Mouse (Mus musculus) T-helper 2 cell (primary cell): Measurements from ENCODE around the gene Uroc1.

Source experiments
- in situ Hi-C: fragments of 300-600 bp; cut with MboI, MseI; formaldehyde crosslinking; loops from one replicate; pipeline ENCODE4 v1.15.1; 2025; ENCODE audit warnings: high pct_unique_total_duplicates

The Uroc1 gene

DNA sequence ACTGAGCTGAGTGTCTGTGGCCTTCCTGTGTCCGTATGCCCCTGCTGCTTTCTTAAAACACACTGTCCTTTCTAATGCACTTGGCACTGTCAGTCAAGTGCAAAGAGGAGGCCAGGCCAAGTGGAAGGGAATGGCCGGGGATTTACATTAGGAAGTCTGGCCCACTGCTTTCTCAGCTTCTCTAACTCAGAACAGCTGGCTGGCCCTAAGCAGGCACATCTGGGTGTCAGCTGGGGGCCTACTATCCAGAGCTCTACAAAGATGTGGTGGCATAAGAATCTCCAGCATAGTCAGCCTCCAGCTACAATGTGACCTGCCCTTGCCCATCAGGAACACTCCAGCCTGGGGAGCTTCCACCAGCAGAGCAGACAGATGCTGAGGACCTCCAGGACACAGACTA is 16.9 kb downstream of the Uroc1 start:
- in situ Hi-C loops: no loop called here

DNA sequence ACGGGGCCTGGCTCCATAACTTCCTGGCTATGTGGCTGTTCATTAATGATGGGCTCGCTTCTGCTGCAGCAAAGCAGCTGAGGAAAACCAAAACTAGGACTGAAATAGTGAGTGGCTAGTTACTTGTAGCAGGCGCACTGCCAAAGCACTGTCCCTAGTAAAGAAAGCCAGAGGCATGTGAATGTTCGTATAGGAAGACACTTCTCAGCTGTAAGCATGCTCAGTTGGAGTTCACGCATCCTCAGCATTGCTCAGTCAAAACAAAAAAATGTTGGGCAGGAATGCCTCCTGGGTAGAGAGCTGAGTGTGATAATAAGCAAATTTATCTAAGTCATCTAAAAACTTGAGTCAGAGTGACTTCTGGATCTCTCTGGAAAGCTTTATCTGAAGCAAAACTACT is 25.1 kb downstream of the Uroc1 start:
- in situ Hi-C loops: no loop called here

DNA sequence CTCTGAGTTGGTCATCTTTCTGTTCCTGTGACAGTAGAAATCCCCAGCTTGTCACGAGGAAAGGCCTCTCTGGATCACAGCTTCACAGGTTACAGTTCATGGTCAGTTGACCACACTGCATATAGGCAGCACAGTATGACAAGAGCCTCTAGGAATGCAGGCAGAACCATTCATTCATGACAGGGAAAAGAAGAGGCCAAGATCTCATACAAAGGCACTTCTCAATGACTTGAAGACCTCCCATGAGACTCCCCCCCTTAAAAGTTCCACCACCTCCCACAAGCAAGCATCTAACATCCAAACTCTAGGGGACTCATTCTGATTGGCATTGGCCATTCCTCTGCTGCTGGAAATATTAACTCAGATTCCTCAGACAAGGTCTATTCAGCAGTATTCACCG is 26.4 kb downstream of the Uroc1 start:
- in situ Hi-C loops: no loop called here

DNA sequence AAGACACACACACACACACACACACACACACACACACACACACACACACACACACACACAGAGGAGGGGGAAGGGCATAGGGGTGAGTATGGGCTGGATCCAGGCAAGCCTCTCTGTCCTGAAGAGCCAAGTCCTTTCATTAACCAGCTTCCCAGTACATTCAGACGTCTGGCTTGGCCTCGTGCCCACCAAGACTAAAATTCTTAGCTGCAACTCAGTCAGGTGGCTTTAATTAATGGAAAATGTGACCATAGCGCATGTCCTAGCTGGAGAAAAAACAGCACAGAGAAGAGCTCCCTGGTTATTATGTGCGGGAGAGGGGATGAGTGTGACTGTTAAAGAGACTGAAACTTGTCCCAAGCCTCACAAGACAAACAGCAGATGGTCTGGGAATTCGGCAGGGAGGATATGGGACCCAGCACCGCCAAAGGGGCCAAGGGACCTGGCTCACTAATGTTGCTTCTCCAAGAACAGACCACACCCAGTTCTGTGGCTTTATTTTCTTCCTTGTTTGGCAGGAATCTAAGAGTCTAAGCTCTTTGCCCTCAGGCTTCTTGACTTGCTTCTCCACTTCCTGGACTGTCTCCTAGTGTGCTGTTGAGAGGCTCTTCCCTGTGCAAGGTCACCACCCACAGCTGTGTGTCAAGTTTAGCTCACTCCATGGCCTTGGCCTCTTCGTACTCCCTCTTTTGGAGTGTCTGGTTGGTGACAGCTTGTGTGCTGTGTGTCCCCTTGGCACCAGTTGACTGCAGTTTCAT is 27.1 kb downstream of the Uroc1 start:
- in situ Hi-C loops: no loop called here

DNA sequence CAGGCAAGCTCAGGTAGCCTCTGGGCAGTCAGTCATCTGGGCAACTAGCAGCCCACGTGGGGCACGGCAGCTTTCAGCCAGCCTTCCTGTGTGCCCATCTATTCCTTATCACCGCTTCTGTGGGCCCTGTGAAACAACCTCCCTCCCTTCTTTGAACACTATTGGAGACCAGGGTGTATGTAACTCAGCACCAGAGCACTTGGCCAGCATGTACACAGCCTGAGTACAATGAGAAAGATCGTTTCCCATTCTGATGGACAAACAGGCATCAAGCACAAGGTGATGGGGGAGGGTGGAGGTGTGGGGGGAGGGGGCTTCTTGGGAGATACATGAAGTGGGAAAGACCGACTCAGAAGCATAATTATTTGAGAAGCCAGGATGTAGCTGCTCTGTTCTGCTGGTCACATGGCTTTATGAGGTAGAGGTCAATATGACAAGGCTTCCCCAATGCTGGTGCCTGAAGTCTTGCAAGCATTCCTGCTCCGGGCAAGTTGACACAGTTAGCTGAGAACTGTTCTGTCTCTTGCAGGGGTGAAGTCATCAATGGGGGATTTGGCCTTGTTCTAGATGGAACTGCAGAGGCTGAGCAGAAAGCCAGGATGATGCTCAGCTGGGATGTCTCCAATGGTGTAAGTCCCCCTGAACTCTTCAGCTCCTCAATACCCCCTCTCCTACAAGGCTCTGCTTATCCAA is 28.0 kb downstream of the Uroc1 start:
- in situ Hi-C loops: no loop called here

DNA sequence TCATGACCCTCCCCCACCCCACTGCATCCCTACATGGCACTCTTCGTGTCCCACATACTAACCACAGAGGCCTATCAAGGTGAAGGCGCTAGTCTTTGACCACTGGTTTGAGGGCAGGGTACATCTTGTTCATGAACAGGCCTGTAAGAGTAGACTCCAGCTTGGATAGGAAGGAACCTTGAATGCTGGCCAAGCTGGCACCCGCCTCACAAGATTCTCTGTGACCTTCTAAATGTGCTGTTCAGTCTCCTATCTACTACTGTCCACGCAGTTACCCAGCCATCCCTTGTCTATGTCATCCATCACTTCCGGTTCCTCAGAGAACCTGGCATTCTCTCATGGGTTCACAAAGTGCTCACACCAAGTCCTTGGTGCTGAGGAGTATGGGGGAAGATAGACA is 30.2 kb downstream of the Uroc1 start:
- in situ Hi-C loops: no loop called here

DNA sequence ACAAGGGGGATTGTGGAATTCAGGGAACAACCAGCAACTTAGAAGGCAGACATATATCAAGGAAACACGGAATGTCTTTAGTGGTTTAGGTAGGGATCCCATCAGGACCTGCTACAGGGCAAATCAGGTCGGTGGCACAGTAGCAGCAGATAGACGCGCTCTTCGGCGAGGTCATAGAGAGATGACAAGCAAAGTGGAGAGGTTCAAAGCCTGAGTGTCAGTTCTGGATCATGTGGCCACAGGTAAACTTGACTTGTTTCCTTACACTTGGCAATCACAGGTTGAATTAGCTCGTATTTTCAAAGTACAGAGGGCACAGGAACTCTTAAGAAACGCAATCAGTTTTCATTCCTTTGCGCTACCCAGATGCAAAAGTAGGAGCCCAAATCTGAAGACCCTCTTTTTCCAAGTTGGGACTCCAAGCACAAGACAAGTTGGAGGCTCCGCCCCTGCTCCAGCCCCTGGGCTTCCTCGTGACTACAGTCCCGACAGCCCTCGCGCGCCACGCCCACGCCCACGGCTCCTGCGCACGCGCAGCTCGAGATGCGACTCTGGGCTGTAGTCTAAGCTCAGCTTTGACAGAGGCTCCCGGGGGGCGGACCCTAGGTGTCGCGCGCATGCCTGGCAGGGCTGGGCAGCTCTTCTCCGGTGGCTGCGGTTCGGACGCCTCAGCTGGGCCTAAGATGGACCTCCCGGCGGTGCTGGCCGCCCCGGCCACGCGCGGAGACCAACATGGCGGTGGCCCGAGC is 36.1 kb downstream of the Uroc1 start, which contains the start of gene Zxdc:
TSS of gene Zxdc (plus strand) at position 517 of the 749 bp plus-strand sequence.
- in situ Hi-C loops: no loop called here

DNA sequence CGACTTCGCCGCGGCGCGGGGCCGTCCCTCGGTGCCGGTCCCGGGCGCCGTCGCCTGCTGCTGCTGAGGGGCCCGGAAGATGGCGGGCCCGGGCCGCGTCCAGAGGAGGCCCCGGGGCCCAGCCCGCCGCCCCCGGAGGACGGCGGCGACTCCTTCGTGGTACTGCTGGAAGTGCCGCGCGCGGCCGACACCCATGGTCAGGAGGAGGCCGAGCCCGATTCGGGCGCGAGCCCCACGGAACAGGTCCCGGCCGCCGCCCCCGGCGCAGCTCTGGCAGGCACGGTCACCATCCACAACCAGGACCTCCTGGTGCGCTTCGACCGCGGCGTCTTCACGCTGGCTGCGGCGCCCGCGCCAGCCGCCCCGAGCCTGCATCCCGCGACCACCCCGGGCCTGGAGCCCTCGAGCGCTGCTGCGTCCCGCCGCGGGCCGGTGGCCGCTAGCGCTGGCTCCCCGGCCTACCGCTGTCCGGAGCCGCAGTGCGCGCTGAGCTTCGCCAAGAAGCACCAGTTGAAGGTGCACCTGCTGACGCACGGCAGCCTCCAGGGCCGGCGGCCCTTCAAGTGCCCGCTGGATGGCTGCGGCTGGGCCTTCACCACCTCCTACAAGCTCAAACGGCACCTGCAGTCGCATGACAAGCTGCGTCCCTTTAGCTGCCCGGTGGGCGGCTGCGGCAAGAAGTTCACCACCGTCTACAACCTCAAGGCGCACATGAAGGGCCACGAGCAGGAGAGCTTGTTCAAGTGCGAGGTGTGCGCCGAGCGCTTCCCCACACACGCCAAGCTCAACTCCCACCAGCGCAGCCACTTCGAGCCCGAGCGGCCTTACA is 36.9 kb downstream of the Uroc1 start:
- in situ Hi-C loops: no loop called here

DNA sequence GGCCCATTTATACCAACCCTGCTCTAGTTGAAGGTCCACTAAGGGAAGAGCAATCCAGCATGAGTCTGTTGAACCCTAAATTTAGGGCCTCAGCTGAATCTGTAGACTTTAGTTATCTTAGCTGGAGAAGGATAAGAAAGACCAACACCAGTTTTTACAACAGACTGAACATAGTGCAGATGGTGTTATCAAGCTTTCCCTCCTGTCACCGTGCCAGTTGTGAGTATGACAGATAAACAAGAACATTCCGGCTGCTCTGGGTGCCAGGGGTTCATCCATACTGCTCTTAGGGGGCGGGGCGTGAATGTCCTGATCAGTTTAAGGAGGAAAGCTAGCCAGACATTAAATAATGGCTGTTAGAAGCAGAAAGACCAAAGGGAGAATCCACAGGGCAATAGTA is 41.6 kb downstream of the Uroc1 start:
- in situ Hi-C loops: no loop called here

DNA sequence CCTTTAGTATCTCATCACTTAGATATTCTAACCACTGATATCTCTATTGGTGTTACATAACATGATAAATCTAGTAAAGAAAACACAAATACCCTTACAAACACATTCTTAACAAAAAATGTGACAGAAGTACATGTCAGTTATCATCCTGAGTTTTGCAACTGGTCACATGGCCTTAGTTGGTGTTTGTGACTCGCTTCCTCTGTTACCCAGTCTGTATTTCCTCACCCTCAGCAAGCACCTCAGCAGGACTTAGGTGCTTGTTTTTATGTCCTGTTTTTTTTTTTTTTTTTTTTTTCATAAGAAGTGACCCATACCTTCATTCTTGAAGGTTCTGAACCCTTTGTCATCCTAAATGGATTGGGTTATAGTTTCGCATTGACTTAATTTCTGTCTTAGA is 44.6 kb downstream of the Uroc1 start:
- in situ Hi-C loops: no loop called here

DNA sequence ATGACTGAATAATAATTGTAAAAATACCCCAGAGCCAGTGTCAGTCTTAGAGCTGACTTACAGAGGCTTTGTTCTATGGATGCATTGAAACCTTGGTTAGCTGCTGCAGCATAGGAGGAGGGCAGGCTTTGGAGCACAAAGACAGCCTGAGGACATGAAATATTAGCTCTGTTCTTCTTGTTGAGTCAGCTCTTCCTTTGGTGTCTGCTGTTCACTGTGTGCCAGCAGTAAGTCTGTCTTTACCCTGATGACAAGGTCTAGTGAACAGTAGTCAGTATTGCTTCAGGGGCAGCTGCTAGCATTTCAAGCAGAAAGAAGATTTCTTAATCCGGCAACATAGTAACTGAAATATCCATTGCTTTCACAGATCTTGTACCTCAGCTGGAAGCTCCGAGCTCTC is 48.4 kb downstream of the Uroc1 start:
- in situ Hi-C loops: no loop called here

DNA sequence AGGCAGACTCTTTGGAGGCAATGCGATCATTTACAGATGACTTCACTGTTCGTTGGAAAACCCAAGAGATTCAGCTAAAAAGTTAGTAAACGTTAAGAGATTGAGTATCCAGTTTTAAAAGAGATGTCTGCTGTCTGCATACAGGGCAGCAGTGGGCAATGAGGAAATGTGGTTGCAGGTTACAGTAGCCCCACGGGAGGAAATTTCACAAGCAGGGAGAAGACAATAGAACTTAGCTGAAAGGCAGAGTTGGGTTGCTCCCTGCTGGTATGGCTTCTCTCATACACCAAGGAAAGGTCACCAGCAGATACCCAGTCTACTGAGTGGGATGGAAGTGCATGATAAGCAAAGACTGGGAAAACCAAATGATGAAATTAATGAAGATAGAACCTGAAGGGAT is 57.5 kb downstream of the Uroc1 start:
- in situ Hi-C loops: no loop called here

DNA sequence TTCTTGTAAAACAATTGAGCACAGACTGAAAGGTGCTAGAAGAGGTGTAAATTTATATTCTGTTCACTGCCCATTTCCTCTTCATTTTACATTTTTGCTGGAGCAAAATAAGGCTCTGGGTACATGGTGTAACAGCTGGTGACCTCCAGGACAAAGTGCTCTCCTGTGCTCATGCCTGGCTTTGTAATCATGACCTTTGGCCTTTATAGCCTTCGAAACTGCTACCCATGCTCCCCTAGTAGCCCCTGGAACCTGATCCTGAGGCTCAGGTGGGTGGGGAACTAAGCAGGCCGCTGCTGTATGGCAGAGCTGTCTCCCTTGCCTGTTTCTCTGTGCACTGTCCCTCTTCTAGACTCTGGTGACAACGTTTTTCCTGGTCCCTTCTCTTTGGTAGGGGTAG is 60.9 kb downstream of the Uroc1 start:
- in situ Hi-C loops: no loop called here

DNA sequence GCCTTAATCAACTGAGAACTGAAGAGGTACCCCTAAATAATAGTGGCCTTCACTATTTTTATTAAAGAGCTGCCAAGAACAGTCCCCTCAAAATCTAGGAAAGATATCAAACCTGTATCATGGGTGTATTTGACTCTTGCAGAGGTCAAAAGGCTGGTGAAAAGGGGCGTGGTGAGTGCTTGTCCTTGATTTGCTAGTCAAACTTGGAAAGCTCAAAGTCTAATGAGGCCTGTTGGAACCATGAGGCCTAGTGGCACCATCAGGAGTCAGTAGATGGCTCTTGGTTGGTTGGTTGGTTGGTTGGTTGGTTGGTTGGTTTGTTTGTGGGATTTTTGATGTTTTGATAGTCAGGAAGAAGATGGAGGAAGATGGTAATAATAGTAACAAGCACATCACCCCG is 62.7 kb downstream of the Uroc1 start:
- in situ Hi-C loops: no loop called here

DNA sequence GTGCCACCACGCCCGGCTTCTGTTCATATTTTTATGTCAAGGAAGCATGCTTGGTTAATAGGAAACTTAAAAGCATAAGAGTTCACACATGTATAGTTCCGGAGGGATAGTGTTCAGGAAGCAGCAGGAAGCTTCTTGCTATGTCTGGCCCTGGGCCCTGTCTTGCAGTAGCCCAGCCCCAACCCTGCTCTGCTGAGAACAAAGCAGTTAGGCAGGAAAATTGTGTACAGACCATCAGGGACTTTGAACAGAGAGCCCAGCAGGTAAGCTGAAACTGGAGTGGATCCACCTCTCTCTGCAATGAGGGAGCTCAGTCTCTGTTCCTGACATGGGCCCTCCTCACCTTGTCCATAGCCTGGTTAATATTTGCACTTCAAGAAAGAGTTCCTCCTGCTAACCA is 64.2 kb downstream of the Uroc1 start:
- in situ Hi-C loops: no loop called here

DNA sequence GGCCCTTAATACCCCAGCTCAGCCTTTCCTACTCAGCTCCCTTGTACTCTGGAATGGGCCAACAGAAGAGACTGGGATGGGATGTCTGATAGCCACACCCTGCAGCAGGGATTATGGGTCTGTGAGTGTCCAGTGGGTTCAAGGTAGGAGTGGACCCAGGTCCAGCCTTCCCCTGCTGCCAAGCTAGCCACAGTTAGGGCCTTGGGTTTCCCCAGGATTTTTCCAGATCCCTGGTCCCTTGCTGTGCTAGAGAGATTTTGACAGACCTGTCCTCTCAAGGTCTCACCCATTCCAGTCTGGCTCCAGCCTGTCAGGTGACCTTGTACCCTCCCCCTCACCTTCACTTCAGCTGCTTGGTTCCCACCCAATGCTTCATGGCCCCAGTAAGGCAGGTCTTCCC is 75.5 kb downstream of the Uroc1 start:
- in situ Hi-C loops: loop anchor here (10.0 kb wide), 1 partner anchor 1876 kb away; no protein-coding TSS in a partner anchor

DNA sequence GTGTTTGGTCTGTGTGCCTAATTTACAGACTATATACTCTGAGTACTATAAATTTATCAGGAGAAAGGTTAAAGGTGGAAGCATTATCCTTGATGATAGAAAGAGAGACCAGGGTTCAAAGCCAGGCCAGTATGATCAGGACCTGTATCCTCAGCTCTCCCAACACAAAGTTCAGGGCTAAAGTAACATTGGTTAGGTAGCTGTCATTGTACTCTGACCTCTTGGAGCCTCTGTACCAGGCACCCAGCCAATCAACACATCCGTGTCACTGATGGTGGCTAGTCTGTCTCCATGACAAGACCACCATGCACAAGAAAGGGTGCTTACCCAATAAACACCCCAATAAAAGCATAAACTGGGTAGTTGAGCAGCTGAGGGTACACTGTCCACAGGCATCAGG is 77.9 kb downstream of the Uroc1 start:
- in situ Hi-C loops: no loop called here

DNA sequence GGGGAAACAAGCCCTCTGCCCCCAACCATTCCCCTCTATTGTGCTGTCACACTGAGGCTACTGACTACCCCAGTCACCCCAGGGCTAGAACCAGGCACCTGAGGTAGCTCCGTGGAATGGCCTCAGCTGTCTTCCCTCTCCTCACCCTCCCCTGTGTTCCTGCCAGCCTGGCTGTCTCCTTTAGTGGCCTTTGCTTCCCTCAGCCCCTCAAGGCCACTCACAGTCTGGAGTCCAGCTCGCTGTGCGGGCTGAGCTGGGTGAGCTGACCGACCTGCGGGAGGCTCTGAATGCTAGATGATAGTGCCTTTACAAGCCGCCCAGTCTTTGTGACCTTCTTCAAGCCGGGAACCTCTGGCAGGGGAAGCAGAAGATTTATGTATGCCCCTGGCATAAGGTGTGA is 78.8 kb downstream of the Uroc1 start:
- in situ Hi-C loops: no loop called here
